Mouse (Mus musculus): ENCODE measurements around the gene 9630041A04Rik. TPM values are rescaled to one million over a fixed set of nuclear protein-coding genes. Genes with fewer than 3 reads are reported as not detected.

9630041A04Rik gene
- polyA plus RNA-seq, 1 experiment from 2014 or later, result not detected

GRCm38 (mm10) chr9:101863130-101863529 is 1.5 kb downstream of the 9630041A04Rik start:
- no peak for ATAC-seq (replicated peaks; ENCODE audit: insufficient number of reproducible peaks, low FRiP score, low TSS enrichment)
- Histone ChIP-seq H3K4me1 (ENCODE audit: control insufficient read depth, insufficient read depth, low read length) (peaks cover 4% of the 10 kb centered on the region; the same call in 1 of the 2 replicates), H3K9me3 (replicated peaks; ENCODE audit: control insufficient read depth, low read length) (no peaks in the 10 kb centered on the region; the same call in 1 of the 2 replicates), H3K36me3 (ENCODE audit: control insufficient read depth, insufficient read depth, low read length) (no peaks in the 10 kb centered on the region), H3K4me3 (ENCODE audit: low read depth, low read length) (no peak overlapping the region), H3K9ac (ENCODE audit: low read depth, low read length) (no peak overlapping the region), H3K27ac (ENCODE audit: low read depth, low read length) (no peak overlapping the region), H3K4me2 (no peak overlapping the region), H3K27me3 (ENCODE audit: control insufficient read depth, insufficient read depth, low read length) (no peaks in the 10 kb centered on the region)
- 75% methylated on average over 5 of the region's 5 CpGs for WGBS (ENCODE audit: insufficient replicate concordance)

DNA sequence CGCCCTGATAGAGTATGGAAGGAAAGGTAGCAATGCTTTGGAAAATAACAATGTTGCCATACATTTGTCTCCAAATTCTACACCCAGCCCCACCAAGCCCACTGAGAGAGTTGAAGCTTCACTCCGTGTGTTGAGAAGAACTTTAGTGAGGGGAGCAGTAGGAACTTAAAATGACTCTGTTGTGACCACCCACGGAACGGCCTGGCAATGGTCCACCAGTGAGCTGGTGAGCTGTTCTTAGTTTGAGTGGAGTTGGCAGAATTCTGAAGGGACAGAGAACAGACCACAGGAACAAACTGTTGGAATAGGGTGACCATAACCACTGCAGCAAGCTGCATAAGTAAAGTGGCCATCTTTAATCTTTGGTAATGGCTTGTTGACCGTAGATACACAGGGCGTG is 7.0 kb downstream of the 9630041A04Rik start:
- no peaks in the 10 kb centered on the region for H3K27me3 ChIP-seq (ENCODE audit: control insufficient read depth, insufficient read depth, low read length)
- H3K4me3 ChIP-seq (ENCODE audit: low read depth, low read length), result no peak overlapping the region
- WGBS (ENCODE audit: insufficient replicate concordance), result 84% methylated on average over 6 of the region's 6 CpGs
- no peak for ATAC-seq (replicated peaks; ENCODE audit: insufficient number of reproducible peaks, low FRiP score, low TSS enrichment)
- H3K4me1 ChIP-seq (ENCODE audit: control insufficient read depth, insufficient read depth, low read length), result 0 out of 2 replicates have a peak, but pooled peaks cover 4% of the 10 kb centered on the region
- no peaks in the 10 kb centered on the region for H3K36me3 ChIP-seq (ENCODE audit: control insufficient read depth, insufficient read depth, low read length)
- no peaks in the 10 kb centered on the region for H3K9me3 ChIP-seq (replicated peaks; ENCODE audit: control insufficient read depth, low read length)
- no peak overlapping the region for H3K9ac ChIP-seq (ENCODE audit: low read depth, low read length)
- H3K4me2 ChIP-seq, result no peak overlapping the region
- H3K27ac ChIP-seq (ENCODE audit: low read depth, low read length), result no peak overlapping the region

DNA sequence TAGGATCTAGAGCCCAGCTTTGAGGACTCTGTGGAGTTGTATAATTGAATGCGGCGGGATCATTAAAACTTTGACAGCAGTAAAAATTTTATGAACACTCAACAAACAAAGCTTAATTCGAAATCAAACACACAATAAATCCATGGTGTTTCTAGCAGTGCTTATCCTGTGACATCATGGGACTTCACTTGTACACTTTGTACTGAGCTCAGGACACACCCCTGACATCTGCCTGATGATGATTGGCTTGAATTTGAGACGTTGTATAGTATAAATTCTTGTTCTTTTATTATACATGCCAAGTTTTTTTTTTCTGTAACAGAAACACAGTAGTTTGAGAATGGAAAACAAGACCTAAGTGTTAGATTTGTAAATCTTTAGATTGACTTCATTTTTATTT is 8.4 kb downstream of the 9630041A04Rik start:
- Histone ChIP-seq H3K27me3 (ENCODE audit: control insufficient read depth, insufficient read depth, low read length) (no peaks in the 10 kb centered on the region), H3K9me3 (replicated peaks; ENCODE audit: control insufficient read depth, low read length) (no peaks in the 10 kb centered on the region), H3K4me2 (no peak overlapping the region), H3K36me3 (ENCODE audit: control insufficient read depth, insufficient read depth, low read length) (no peaks in the 10 kb centered on the region), H3K27ac (ENCODE audit: low read depth, low read length) (no peak overlapping the region), H3K9ac (ENCODE audit: low read depth, low read length) (no peak overlapping the region), H3K4me3 (ENCODE audit: low read depth, low read length) (no peak overlapping the region), H3K4me1 (ENCODE audit: control insufficient read depth, insufficient read depth, low read length) (no peaks in the 10 kb centered on the region)
- ATAC-seq (replicated peaks; ENCODE audit: insufficient number of reproducible peaks, low FRiP score, low TSS enrichment), result no peak
- 76% methylated on average over 4 of the region's 4 CpGs for WGBS (ENCODE audit: insufficient replicate concordance)

- 81% methylated on average over 1 of the region's 1 CpGs for WGBS (ENCODE audit: insufficient replicate concordance)
- H3K9ac ChIP-seq (ENCODE audit: low read depth, low read length), result no peak overlapping the region
- no peaks in the 10 kb centered on the region for H3K9me3 ChIP-seq (replicated peaks; ENCODE audit: control insufficient read depth, low read length)
- no peak overlapping the region for H3K4me2 ChIP-seq
- H3K4me1 ChIP-seq (ENCODE audit: control insufficient read depth, insufficient read depth, low read length), result no peaks in the 10 kb centered on the region
- no peaks in the 10 kb centered on the region for H3K36me3 ChIP-seq (ENCODE audit: control insufficient read depth, insufficient read depth, low read length)
- H3K4me3 ChIP-seq (ENCODE audit: low read depth, low read length), result no peak overlapping the region
- no peak overlapping the region for H3K27ac ChIP-seq (ENCODE audit: low read depth, low read length)
- ATAC-seq (replicated peaks; ENCODE audit: insufficient number of reproducible peaks, low FRiP score, low TSS enrichment), result no peak
- H3K27me3 ChIP-seq (ENCODE audit: control insufficient read depth, insufficient read depth, low read length), result no peaks in the 10 kb centered on the region
Observed at GRCm38 (mm10) chr9:101875306-101875705, 13.7 kb downstream of the 9630041A04Rik start.

DNA sequence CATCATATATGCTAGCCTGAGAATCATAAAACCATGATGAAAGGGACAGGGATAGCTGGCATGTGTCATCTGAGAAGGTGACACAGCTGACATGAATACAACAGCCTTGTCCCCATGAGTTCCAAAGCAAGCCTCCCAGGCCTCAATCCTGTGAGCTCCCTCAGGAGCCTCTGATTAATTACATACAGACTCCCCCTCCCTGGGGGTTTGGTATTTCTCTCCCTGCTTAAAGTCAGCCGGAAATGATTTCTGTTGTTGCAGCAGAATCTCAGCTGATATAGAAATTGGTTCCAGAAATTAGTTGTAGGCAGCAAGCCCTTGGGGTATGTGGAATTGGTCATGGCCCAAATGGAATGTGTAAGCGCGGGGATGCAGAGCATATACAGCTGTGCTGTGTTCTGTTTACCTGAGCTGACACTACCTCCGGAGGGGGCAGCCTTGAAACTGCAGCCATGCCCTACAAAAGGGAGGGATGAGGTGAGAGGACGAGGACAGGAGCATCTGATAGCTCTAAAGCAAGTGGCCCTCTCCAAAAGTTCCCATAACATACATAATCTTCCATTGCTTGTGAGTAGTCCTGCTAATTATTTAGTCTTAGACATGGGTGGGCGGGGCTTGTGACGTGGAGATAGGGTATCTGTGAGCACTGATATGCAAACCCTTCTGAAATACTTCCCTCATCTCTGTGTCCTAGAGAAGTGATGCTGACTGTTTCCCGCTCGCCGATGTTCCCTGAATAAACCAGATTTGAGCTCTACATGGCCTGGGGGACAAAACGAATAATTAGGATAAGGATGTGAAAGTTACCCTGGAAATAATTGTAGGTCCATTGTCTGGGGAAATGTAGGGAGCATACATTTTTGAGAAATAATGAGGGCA is 15.7 kb downstream of the 9630041A04Rik start:
- H3K27me3 ChIP-seq (ENCODE audit: control insufficient read depth, insufficient read depth, low read length), result no peaks in the 10 kb centered on the region
- no peak for ATAC-seq (replicated peaks; ENCODE audit: insufficient number of reproducible peaks, low FRiP score, low TSS enrichment)
- H3K36me3 ChIP-seq (ENCODE audit: control insufficient read depth, insufficient read depth, low read length), result no peaks in the 10 kb centered on the region
- no peak overlapping the region for H3K27ac ChIP-seq (ENCODE audit: low read depth, low read length)
- H3K4me2 ChIP-seq, result no peak overlapping the region
- H3K9me3 ChIP-seq (replicated peaks; ENCODE audit: control insufficient read depth, low read length), result no peaks in the 10 kb centered on the region
- H3K4me3 ChIP-seq (ENCODE audit: low read depth, low read length), result no peak overlapping the region
- H3K9ac ChIP-seq (ENCODE audit: low read depth, low read length), result no peak overlapping the region
- 67% methylated on average over 11 of the region's 11 CpGs for WGBS (ENCODE audit: insufficient replicate concordance)
- H3K4me1 ChIP-seq (ENCODE audit: control insufficient read depth, insufficient read depth, low read length), result no peaks in the 10 kb centered on the region

DNA sequence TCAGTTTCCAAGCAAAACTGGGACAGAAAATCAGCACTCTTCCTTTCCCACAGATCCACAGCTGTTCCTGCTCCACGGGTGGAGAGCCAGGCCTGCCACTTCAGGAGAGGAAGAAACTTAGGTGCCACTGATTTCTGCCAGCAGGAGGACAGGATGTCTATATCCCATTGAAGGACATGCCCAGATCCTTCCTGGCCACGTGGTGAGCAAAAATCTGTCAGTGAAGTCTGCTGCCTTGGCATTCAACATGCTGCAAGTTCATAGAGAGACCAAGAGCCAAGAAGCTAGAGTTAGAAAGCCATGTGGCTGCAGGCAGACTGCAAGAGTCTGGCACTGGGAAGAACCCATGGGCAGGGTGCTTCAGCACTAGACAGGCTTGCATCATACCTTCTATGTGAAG is 21.7 kb downstream of the 9630041A04Rik start:
- Histone ChIP-seq H3K36me3 (ENCODE audit: control insufficient read depth, insufficient read depth, low read length) (no peaks in the 10 kb centered on the region), H3K27me3 (ENCODE audit: control insufficient read depth, insufficient read depth, low read length) (no peaks in the 10 kb centered on the region), H3K4me1 (ENCODE audit: control insufficient read depth, insufficient read depth, low read length) (no peaks in the 10 kb centered on the region), H3K27ac (ENCODE audit: low read depth, low read length) (no peak overlapping the region), H3K9ac (ENCODE audit: low read depth, low read length) (no peak overlapping the region), H3K4me3 (ENCODE audit: low read depth, low read length) (no peak overlapping the region), H3K4me2 (no peak overlapping the region), H3K9me3 (replicated peaks; ENCODE audit: control insufficient read depth, low read length) (no peaks in the 10 kb centered on the region)
- ATAC-seq (replicated peaks; ENCODE audit: insufficient number of reproducible peaks, low FRiP score, low TSS enrichment), result no peak
- 47% methylated on average over 2 of the region's 2 CpGs for WGBS (ENCODE audit: insufficient replicate concordance)

DNA sequence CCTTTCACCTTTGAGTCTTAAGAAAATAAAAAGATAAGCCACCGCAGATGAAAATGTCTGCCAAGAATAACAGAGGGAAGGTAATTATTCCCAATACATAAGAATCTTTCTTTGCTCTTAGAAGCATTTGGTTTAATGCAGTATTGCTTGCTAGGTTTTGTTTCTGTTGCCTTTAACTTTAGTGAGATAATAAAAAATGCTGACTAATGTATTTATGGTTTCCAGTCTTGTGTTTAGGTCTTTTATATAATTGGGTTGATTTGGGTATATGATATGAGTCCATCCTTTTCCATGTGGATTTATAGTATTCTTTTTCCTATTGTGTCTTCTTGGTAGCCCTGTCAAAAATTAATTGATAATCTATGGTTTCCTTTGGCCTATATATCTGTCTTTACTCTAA is 36.2 kb downstream of the 9630041A04Rik start:
- Histone ChIP-seq H3K9me3 (replicated peaks; ENCODE audit: control insufficient read depth, low read length) (no peaks in the 10 kb centered on the region), H3K27ac (ENCODE audit: low read depth, low read length) (no peak overlapping the region), H3K4me3 (ENCODE audit: low read depth, low read length) (no peak overlapping the region), H3K9ac (ENCODE audit: low read depth, low read length) (no peak overlapping the region), H3K4me1 (ENCODE audit: control insufficient read depth, insufficient read depth, low read length) (no peaks in the 10 kb centered on the region), H3K4me2 (no peak overlapping the region), H3K36me3 (ENCODE audit: control insufficient read depth, insufficient read depth, low read length) (no peaks in the 10 kb centered on the region), H3K27me3 (ENCODE audit: control insufficient read depth, insufficient read depth, low read length) (no peaks in the 10 kb centered on the region)
- no peak for ATAC-seq (replicated peaks; ENCODE audit: insufficient number of reproducible peaks, low FRiP score, low TSS enrichment)
- 91% methylated on average over 1 of the region's 1 CpGs for WGBS (ENCODE audit: insufficient replicate concordance)

DNA sequence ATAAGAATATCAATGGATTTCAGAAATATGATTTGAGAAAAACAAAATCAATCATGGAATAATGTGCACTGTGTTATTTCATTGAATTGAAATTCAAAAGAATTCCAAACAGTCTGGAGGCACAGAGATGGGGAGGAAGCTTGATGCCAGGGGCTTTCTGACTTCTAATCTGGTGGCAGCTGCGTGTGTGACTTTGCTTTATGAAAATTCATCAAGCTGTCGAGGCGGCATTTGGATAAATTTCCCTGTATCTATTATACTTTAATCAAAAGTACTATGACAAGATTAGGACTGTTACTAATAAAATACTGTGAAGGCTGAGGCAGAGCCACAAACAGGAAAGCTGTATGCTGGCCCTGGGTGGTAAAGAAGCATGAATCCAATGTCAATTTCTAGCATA is 41.8 kb downstream of the 9630041A04Rik start:
- H3K9ac ChIP-seq (ENCODE audit: low read depth, low read length), result no peak overlapping the region
- H3K4me3 ChIP-seq (ENCODE audit: low read depth, low read length), result no peak overlapping the region
- no peaks in the 10 kb centered on the region for H3K4me1 ChIP-seq (ENCODE audit: control insufficient read depth, insufficient read depth, low read length)
- H3K27me3 ChIP-seq (ENCODE audit: control insufficient read depth, insufficient read depth, low read length), result no peaks in the 10 kb centered on the region
- no peak overlapping the region for H3K4me2 ChIP-seq
- WGBS (ENCODE audit: insufficient replicate concordance), result 91% methylated on average over 3 of the region's 3 CpGs
- ATAC-seq (replicated peaks; ENCODE audit: insufficient number of reproducible peaks, low FRiP score, low TSS enrichment), result no peak
- no peak overlapping the region for H3K27ac ChIP-seq (ENCODE audit: low read depth, low read length)
- H3K36me3 ChIP-seq (ENCODE audit: control insufficient read depth, insufficient read depth, low read length), result no peaks in the 10 kb centered on the region
- no peaks in the 10 kb centered on the region for H3K9me3 ChIP-seq (replicated peaks; ENCODE audit: control insufficient read depth, low read length)

DNA sequence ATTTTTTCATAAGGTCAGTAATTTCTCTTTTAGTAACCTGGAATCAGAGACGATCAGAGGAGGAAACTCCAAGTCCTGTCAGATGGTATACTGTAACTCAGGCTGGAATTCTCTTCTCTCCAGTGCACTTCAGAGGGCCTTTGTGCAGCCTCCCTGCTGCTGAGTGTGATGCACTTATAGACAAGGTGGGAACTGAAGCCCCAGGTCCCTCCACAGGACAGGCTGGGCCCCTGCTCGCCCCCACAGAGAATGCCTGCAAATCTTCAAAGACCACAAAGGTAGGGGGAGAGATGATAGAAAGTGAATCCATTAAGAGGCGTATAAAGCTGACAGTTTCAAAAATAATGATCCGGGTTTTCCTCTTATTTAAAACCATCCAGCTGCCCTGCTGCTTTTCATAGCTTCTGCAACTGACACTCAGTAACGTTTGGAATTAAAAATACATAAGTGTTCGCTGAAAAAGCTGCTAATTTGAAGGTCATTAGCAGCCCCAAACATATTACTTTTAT is 46.2 kb downstream of the 9630041A04Rik start:
- Histone ChIP-seq H3K4me2 (no peak overlapping the region), H3K9ac (ENCODE audit: low read depth, low read length) (no peak overlapping the region), H3K36me3 (ENCODE audit: control insufficient read depth, insufficient read depth, low read length) (no peaks in the 10 kb centered on the region), H3K4me1 (ENCODE audit: control insufficient read depth, insufficient read depth, low read length) (no peaks in the 10 kb centered on the region), H3K27ac (ENCODE audit: low read depth, low read length) (no peak overlapping the region), H3K4me3 (ENCODE audit: low read depth, low read length) (no peak overlapping the region), H3K27me3 (ENCODE audit: control insufficient read depth, insufficient read depth, low read length) (no peaks in the 10 kb centered on the region), H3K9me3 (replicated peaks; ENCODE audit: control insufficient read depth, low read length) (no peaks in the 10 kb centered on the region)
- 54% methylated on average over 6 of the region's 6 CpGs for WGBS (ENCODE audit: insufficient replicate concordance)
- ATAC-seq (replicated peaks; ENCODE audit: insufficient number of reproducible peaks, low FRiP score, low TSS enrichment), result no peak

Data from heart, embryonic 11.5 days (tissue).